Mouse (Mus musculus) stomach, embryonic 16.5 days (tissue): ENCODE measurements at regions not wholly inside any gene's neighbourhood (a gene's known extent, or its start where the extent isn't known, plus 50 kb on each side); places are given as distances from the start of the nearest gene placed in this dataset.

ENCODE experiments used
- ATAC-seq: fragments of 200-750 bp; cut with Nextera tagmentation; 2 replicates; pipeline ENCODE4 v1.8.0; 2017; ENCODE audit warnings: moderate number of reproducible peaks, moderate TSS enrichment; ENCODE audit not compliant: insufficient read depth, low FRiP score
- H3K27ac ChIP-seq: fragments of 300-500 bp; sonication (generic); 2 replicates; pipeline ENCODE4 v1.5.1; 2014; ENCODE audit warnings: low read length
- H3K27me3 ChIP-seq: fragments of 300-500 bp; sonication (generic); 2 replicates; pipeline ENCODE4 v1.6.1; 2014; ENCODE audit warnings: low read length, control low read depth, mixed read lengths; ENCODE audit not compliant: control insufficient read depth, insufficient read depth
- H3K36me3 ChIP-seq: fragments of 300-500 bp; sonication (generic); 2 replicates; pipeline ENCODE4 v1.6.1; 2014; ENCODE audit warnings: low read length; ENCODE audit not compliant: control insufficient read depth, insufficient read depth
- H3K4me1 ChIP-seq: fragments of 300-500 bp; sonication (generic); 2 replicates; pipeline ENCODE4 v1.6.1; 2014; ENCODE audit warnings: low read length, control low read depth, mixed read lengths; ENCODE audit not compliant: control insufficient read depth, insufficient read depth
- H3K4me2 ChIP-seq: fragments of 300-500 bp; sonication (generic); 2 replicates; pipeline ENCODE4 v1.6.1; 2014; ENCODE audit warnings: low read depth, low read length, mixed read lengths
- H3K4me3 ChIP-seq: fragments of 300-500 bp; sonication (generic); replicated peaks from 2 replicates; pipeline ENCODE4 v1.5.1; 2014; ENCODE audit warnings: mild to moderate bottlenecking, low read length
- H3K9ac ChIP-seq: fragments of 300-500 bp; sonication (generic); 2 replicates; pipeline ENCODE4 v1.6.1; 2014; ENCODE audit warnings: low read length
- H3K9me3 ChIP-seq: fragments of 300-500 bp; sonication (generic); replicated peaks from 2 replicates; pipeline ENCODE4 v1.6.1; 2016; ENCODE audit warnings: low read length, control low read depth; ENCODE audit not compliant: control insufficient read depth
- WGBS: fragments of 180-500 bp; shearing (Covaris S2); extraction: QIAGEN DNeasy Blood & Tissue Kit; methylation state at CpG from one replicate; pipeline ENCODE4 v1.1.7; 2014; 5-methylcytosine and 5-hydroxymethylcytosine counted together

GRCm38 (mm10) chr3:52929827-52930605, 87.0 kb downstream of the Cog6 start:
- H3K36me3 ChIP-seq, result no peaks in the 10 kb centered on the region
- H3K9me3 ChIP-seq, result peaks cover 3% of the 10 kb centered on the region; the same call in 1 of the 2 replicates
- H3K4me2 ChIP-seq, result no peak overlapping the region
- ATAC-seq, result no peak
- no peak overlapping the region for H3K9ac ChIP-seq
- WGBS, result 73% methylated on average over 13 of the region's 13 CpGs
- no peak overlapping the region for H3K4me3 ChIP-seq
- no peaks in the 10 kb centered on the region for H3K27me3 ChIP-seq
- no peak overlapping the region for H3K27ac ChIP-seq
- H3K4me1 ChIP-seq, result no peaks in the 10 kb centered on the region

- Histone ChIP-seq H3K4me1 (no peaks in the 10 kb centered on the region), H3K27ac (no peak overlapping the region), H3K4me3 (no peak overlapping the region), H3K9me3 (peaks cover 5% of the 10 kb centered on the region; the same call in 1 of the 2 replicates), H3K9ac (no peak overlapping the region), H3K36me3 (no peaks in the 10 kb centered on the region), H3K27me3 (no peaks in the 10 kb centered on the region), H3K4me2 (no peak overlapping the region)
- WGBS, result 59% methylated on average over 12 of the region's 12 CpGs
- no peak for ATAC-seq
These were observed 89.6 kb downstream of the Cog6 start for GRCm38 (mm10) chr3:52927361-52927841.

GRCm38 (mm10) chr3:52926549-52926948, 90.5 kb downstream of the Cog6 start:
- Histone ChIP-seq H3K4me1 (no peaks in the 10 kb centered on the region), H3K27ac (no peak overlapping the region), H3K9me3 (peaks cover 5% of the 10 kb centered on the region; the same call in 1 of the 2 replicates), H3K36me3 (no peaks in the 10 kb centered on the region), H3K27me3 (no peaks in the 10 kb centered on the region), H3K4me2 (no peak overlapping the region), H3K9ac (no peak overlapping the region), H3K4me3 (no peak overlapping the region)
- 78% methylated on average over 3 of the region's 3 CpGs for WGBS
- ATAC-seq, result no peak

- no peaks in the 10 kb centered on the region for H3K36me3 ChIP-seq
- ATAC-seq, result no peak
- no peak overlapping the region for H3K4me2 ChIP-seq
- H3K9ac ChIP-seq, result no peak overlapping the region
- H3K9me3 ChIP-seq, result peaks cover 5% of the 10 kb centered on the region; the same call in 1 of the 2 replicates
- no peaks in the 10 kb centered on the region for H3K4me1 ChIP-seq
- no peak overlapping the region for H3K27ac ChIP-seq
- no peak overlapping the region for H3K4me3 ChIP-seq
- no peaks in the 10 kb centered on the region for H3K27me3 ChIP-seq
- 57% methylated on average over 3 of the region's 3 CpGs for WGBS
These were observed 91.8 kb downstream of the Cog6 start for GRCm38 (mm10) chr3:52925223-52925622.

GRCm38 (mm10) chr3:52924631-52925030, 92.4 kb downstream of the Cog6 start:
- H3K4me1 ChIP-seq, result no peaks in the 10 kb centered on the region
- H3K4me3 ChIP-seq, result no peak overlapping the region
- ATAC-seq, result no peak
- no peak overlapping the region for H3K9ac ChIP-seq
- no peaks in the 10 kb centered on the region for H3K36me3 ChIP-seq
- no peak overlapping the region for H3K4me2 ChIP-seq
- WGBS, result 75% methylated on average over 2 of the region's 2 CpGs
- H3K27ac ChIP-seq, result no peak overlapping the region
- no peaks in the 10 kb centered on the region for H3K27me3 ChIP-seq
- H3K9me3 ChIP-seq, result peaks cover 5% of the 10 kb centered on the region; the same call in 1 of the 2 replicates

- Histone ChIP-seq H3K27ac (no peak overlapping the region), H3K4me1 (no peaks in the 10 kb centered on the region), H3K9ac (no peak overlapping the region), H3K4me3 (no peak overlapping the region), H3K4me2 (no peak overlapping the region), H3K9me3 (peaks cover 5% of the 10 kb centered on the region; the same call in 1 of the 2 replicates), H3K36me3 (no peaks in the 10 kb centered on the region), H3K27me3 (no peaks in the 10 kb centered on the region)
- ATAC-seq, result no peak
- 90% methylated on average over 4 of the region's 4 CpGs for WGBS
These were observed 93.0 kb downstream of the Cog6 start for GRCm38 (mm10) chr3:52923824-52924559.

- Histone ChIP-seq H3K9ac (no peak overlapping the region), H3K9me3 (peaks cover 5% of the 10 kb centered on the region; the same call in 1 of the 2 replicates), H3K36me3 (no peaks in the 10 kb centered on the region), H3K27me3 (no peaks in the 10 kb centered on the region), H3K4me3 (no peak overlapping the region), H3K27ac (no peak overlapping the region), H3K4me1 (no peaks in the 10 kb centered on the region), H3K4me2 (no peak overlapping the region)
- WGBS, result 81% methylated on average over 8 of the region's 8 CpGs
- no peak for ATAC-seq
These were observed 94.6 kb downstream of the Cog6 start for GRCm38 (mm10) chr3:52922411-52922810.

- no peaks in the 10 kb centered on the region for H3K36me3 ChIP-seq
- H3K9ac ChIP-seq, result no peak overlapping the region
- H3K9me3 ChIP-seq, result peaks cover 6% of the 10 kb centered on the region; the same call in 1 of the 2 replicates
- H3K4me3 ChIP-seq, result no peak overlapping the region
- no peaks in the 10 kb centered on the region for H3K4me1 ChIP-seq
- no peak for ATAC-seq
- 87% methylated on average over 3 of the region's 3 CpGs for WGBS
- no peak overlapping the region for H3K27ac ChIP-seq
- no peak overlapping the region for H3K4me2 ChIP-seq
- no peaks in the 10 kb centered on the region for H3K27me3 ChIP-seq
These were observed 110.0 kb downstream of the Cog6 start for GRCm38 (mm10) chr3:52906823-52907564.
